Mouse (Mus musculus) heart, postnatal 36 days (tissue): ENCODE results near the gene Syce3. TPM values are rescaled to one million over a fixed set of nuclear protein-coding genes. Genes with fewer than 3 reads are reported as not detected.

Experiments used
- DNase-seq, 2 experiments: peaks; one replicate each; pipeline ENCODE4 v3.0.0; 2021 to 2022
- intact Hi-C: fragments of 180-260 bp; cut with DNase I; formaldehyde crosslinking; loops from one replicate; pipeline ENCODE4 v1.15.1; 2025
- total RNA-seq, 2 experiments: library from RNA; stranded (reverse); gene quantifications; 2 replicates each; pipeline ENCODE4 v1.2.3; 2021

Syce3 gene
- total RNA-seq, 2 experiments from 2014 or later, result not detected

GRCm38 (mm10) chr15:89374801-89375534 lies 35.3 kb downstream of the Syce3 start:
- no peak for DNase-seq
- intact Hi-C loops, result loop anchor here (1.0 to 5.0 kb wide), 3 partner anchors 20 to 92 kb away; partner anchors contain the start of genes C730034F03Rik, Chkb, Gm44502 and Lmf2

- DNase-seq, result no peak
- intact Hi-C loops, result loop anchor here (1.0 to 2.0 kb wide), 2 partner anchors 19 to 54 kb away; partner anchors contain the start of genes C730034F03Rik, Chkb, Gm44502 and Lmf2
Observed at GRCm38 (mm10) chr15:89374340-89374739, 36.0 kb downstream of the Syce3 start.

GRCm38 (mm10) chr15:89373762-89374248 lies 36.5 kb downstream of the Syce3 start, which contains the start of gene Sco2:
Gene Sco2, minus strand, starts transcription at chr15:89373846.
- DNase-seq, result peak; percentile 96 to 97
- intact Hi-C loops, result loop anchor here (1.0 to 2.0 kb wide), 2 partner anchors 19 to 55 kb away; partner anchors contain the start of genes C730034F03Rik, Chkb, Gm44502 and Lmf2

- peak; percentile 87 to 88 for DNase-seq
- intact Hi-C loops, result no loop called here
Observed at GRCm38 (mm10) chr15:89373027-89373761, 37.1 kb downstream of the Syce3 start.

- intact Hi-C loops, result no loop called here
- no peak for DNase-seq
Observed at GRCm38 (mm10) chr15:89372536-89372935, 37.8 kb downstream of the Syce3 start.

- intact Hi-C loops, result no loop called here
- DNase-seq, result no peak
Observed at GRCm38 (mm10) chr15:89372068-89372467, 38.2 kb downstream of the Syce3 start.

- intact Hi-C loops, result no loop called here
- no peak for DNase-seq
Observed at GRCm38 (mm10) chr15:89365141-89365551, 45.2 kb downstream of the Syce3 start.

GRCm38 (mm10) chr15:89363051-89363450 lies 47.3 kb downstream of the Syce3 start:
- intact Hi-C loops, result no loop called here
- DNase-seq, result no peak

GRCm38 (mm10) chr15:89358784-89359183 lies 51.5 kb downstream of the Syce3 start:
- DNase-seq, result no peak
- intact Hi-C loops, result loop anchor here (5.0 kb wide), 2 partner anchors 69 to 236 kb away; partner anchors contain the start of genes C730034F03Rik, Chkb, Cpt1b and Gm44502

- no peak for DNase-seq
- intact Hi-C loops, result loop anchor here (5.0 kb wide), 2 partner anchors 71 to 234 kb away; partner anchors contain the start of genes C730034F03Rik, Chkb, Cpt1b and Gm44502
Observed at GRCm38 (mm10) chr15:89356372-89356771, 53.9 kb downstream of the Syce3 start.

- intact Hi-C loops, result loop anchor here (1.0 to 5.0 kb wide), 4 partner anchors 19 to 233 kb away; partner anchors contain the start of genes C730034F03Rik, Chkb, Cpt1b and Gm44502
Observed at GRCm38 (mm10) chr15:89355241-89356187, 54.8 kb downstream of the Syce3 start, which contains the start of the genes Lmf2 and Ncaph2. Gene Lmf2, minus strand, starts transcription at chr15:89355659. Gene Ncaph2, plus strand, starts transcription at chr15:89355719.

GRCm38 (mm10) chr15:89354455-89354854 lies 55.8 kb downstream of the Syce3 start:
- intact Hi-C loops, result loop anchor here (2.0 kb wide), 1 partner anchor 40 kb away; the partner anchor contains the start of gene Sbf1
- DNase-seq, result no peak

More at GRCm38 (mm10) chr15:89355241-89356187, 54.8 kb downstream of the Syce3 start, which contains the start of the genes Lmf2 and Ncaph2:
- peak; percentile 96 to 98 for DNase-seq

GRCm38 (mm10) chr15:89353837-89354236 lies 56.5 kb downstream of the Syce3 start:
- intact Hi-C loops, result loop anchor here (2.0 kb wide), 1 partner anchor 39 kb away; the partner anchor contains the start of gene Sbf1
- no peak for DNase-seq

- DNase-seq, result no peak
- intact Hi-C loops, result no loop called here
Observed at GRCm38 (mm10) chr15:89352795-89353194, 57.5 kb downstream of the Syce3 start.

- intact Hi-C loops, result no loop called here
- no peak for DNase-seq
Observed at GRCm38 (mm10) chr15:89352054-89352453, 58.2 kb downstream of the Syce3 start.

- intact Hi-C loops, result no loop called here
- no peak for DNase-seq
Observed at GRCm38 (mm10) chr15:89351302-89351701, 59.0 kb downstream of the Syce3 start.

GRCm38 (mm10) chr15:89350447-89350846 lies 59.9 kb downstream of the Syce3 start:
- intact Hi-C loops, result no loop called here
- DNase-seq, result no peak

- DNase-seq, result no peak
- intact Hi-C loops, result loop anchor here (5.0 kb wide), 1 partner anchor 124 kb away; no protein-coding TSS in a partner anchor
Observed at GRCm38 (mm10) chr15:89343325-89343724, 67.0 kb downstream of the Syce3 start.

GRCm38 (mm10) chr15:89341678-89342077 lies 68.6 kb downstream of the Syce3 start:
- no peak for DNase-seq
- intact Hi-C loops, result loop anchor here (5.0 kb wide), 1 partner anchor 126 kb away; no protein-coding TSS in a partner anchor
